Mouse (Mus musculus): ENCODE measurements around the gene Ifit2. TPM values are rescaled to one million over a fixed set of nuclear protein-coding genes. Genes with fewer than 3 reads are reported as not detected.

Ifit2 gene
- 1 to 10 TPM in 1 of 2 experiments, under 1 TPM in 1; 0.92 to 1.7 TPM for total RNA-seq (2021)
- long read RNA-seq, experiment 1 = 0 reads
- long read RNA-seq, experiment 2, partial matches to known transcripts = 0 of 1 reads
- long read RNA-seq, experiment 2, other reads (novel, unspliced or antisense) = 0 of 1 reads

GRCm38 (mm10) chr19:34550534-34551223, at the start of gene Ifit2:
Ifit2 (plus strand) TSS chr19:34550694.
- DNase-seq = peak; percentile 69

- peak; percentile 62 for DNase-seq
These were observed 49.7 kb upstream of the Ifit2 start for GRCm38 (mm10) chr19:34500763-34501162.

DNA sequence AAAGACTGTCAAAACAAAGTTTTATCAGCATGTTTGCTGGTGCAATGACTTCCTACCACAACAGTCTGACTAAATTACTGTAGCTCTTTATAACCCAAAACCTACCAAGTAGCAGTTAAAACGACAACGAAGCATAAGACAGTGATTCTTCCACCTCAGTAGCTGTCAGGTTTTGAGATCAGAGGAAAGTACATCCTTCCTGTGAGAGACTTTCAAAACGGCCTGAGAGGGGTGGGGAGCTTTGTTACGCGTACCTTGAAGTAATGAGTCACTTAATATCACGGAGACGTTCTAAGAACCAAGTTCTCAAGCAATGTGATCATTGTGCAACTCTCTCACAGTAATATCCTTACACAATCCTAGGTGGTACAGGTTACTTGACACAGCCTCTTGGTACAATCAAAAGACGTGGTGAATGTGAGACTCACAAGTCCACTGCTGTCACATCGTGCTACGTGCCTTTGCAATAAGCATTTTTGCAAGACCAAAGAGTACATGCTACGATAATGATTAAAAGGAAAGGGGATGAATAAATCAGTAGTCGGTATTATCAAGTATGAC, 45.3 kb upstream of the Ifit2 start:
- DNase-seq = no peak

DNA sequence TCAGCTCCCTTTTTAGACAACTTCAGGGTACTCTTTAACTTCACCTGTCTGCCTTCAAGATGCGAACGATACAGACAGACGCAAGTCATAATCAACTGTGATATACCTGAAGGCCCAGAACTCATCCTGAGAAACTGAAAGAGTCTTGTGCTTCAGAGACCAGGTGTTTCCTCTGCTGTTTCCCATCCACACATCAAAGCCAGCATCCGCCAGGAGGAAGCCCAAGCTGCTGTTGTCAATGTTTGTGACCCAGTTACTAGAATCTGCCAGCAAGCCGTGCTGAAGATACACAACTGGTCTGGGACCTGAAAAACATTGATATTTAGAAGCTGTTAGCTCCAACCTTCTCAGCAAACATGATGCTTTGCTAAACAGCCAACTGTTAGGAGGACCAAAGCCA, 39.8 kb upstream of the Ifit2 start:
- DNase-seq = peak; percentile 27

- no peak for DNase-seq
These were observed 39.0 kb upstream of the Ifit2 start for GRCm38 (mm10) chr19:34511528-34511927.

- DNase-seq = no peak
These were observed 34.8 kb upstream of the Ifit2 start for GRCm38 (mm10) chr19:34515681-34516080.

- DNase-seq = no peak
These were observed 34.1 kb upstream of the Ifit2 start for GRCm38 (mm10) chr19:34516346-34516745.

- DNase-seq = no peak
These were observed 33.3 kb upstream of the Ifit2 start for GRCm38 (mm10) chr19:34517197-34517596.

DNA sequence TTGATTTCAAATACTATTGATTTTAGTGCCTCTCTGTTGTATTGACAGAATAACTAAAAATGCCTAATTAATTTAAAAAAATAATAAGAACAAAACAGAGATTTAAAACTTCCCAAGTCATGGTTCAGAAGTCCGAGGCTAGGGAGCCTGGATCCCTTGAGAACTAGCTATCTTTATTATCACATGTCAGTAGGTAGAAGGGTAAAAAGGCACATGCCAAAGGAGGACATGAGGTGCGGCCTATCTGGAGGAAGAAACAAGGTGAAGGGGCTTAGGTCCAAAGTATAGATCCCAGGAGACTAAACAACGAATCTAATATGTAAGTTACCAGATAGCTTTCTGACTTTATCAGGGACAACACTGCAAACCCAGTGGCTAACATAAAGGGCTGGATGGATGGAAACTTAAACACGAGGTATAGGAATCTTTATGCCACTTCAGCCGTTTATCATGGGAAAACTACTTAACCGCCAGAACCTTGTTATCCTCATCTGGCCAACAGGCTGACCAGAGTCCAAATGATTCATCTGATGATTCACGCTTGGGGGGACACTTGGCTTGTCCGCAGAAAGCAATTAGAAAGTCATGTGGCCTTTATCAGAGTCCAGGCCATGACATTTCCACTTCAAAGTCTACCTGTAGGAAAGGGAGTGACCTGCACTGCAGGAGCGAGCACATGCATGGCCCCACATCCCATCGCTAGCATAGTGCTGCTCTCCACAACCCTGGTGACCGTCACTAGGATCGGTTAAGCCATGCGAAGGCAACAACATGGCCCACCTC, 32.5 kb upstream of the Ifit2 start:
- peak; percentile 18 for DNase-seq

DNA sequence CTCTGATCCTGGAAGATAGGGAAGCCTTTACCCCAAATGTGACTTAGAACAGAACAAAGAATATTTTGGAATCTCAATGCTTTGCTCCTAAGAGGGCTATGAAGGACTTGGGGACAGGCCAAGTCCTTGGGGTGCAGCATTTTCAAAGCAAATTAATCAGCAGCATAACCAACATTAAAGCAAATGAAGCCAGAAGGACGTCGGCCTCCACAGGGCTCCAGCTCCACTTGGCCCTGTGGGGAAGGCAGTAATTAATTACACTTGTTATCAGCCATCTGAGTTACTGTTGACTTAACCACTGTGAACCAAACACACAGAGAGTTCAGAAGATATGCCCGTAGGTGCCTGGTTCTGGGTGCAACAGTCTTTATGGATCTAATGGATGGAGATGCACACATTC, 31.7 kb upstream of the Ifit2 start:
- no peak for DNase-seq

- DNase-seq = no peak
These were observed 30.8 kb upstream of the Ifit2 start for GRCm38 (mm10) chr19:34519646-34520045.

GRCm38 (mm10) chr19:34520051-34520450, 30.4 kb upstream of the Ifit2 start:
- DNase-seq = no peak

DNA sequence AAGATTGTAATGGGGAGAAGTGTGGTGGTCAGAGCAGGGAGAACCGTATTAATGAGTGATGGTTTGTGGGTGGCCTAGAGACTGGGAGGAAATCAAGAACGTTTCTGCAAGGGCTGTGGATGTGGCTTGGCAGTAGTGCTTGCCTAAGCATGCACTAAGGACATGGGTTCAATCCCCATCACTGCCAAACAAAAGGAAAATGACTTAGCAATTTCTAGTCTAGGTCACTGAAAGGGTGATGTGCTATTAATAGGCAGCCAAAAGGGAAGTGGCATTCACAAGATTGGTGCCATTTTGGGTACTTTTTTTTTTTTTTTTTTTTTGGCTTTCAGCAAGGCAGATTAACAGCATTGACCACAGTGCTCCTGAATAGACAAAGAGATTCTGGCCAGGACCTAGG, 29.1 kb upstream of the Ifit2 start:
- DNase-seq = no peak

- DNase-seq = no peak
These were observed 28.5 kb upstream of the Ifit2 start for GRCm38 (mm10) chr19:34521978-34522377.

DNA sequence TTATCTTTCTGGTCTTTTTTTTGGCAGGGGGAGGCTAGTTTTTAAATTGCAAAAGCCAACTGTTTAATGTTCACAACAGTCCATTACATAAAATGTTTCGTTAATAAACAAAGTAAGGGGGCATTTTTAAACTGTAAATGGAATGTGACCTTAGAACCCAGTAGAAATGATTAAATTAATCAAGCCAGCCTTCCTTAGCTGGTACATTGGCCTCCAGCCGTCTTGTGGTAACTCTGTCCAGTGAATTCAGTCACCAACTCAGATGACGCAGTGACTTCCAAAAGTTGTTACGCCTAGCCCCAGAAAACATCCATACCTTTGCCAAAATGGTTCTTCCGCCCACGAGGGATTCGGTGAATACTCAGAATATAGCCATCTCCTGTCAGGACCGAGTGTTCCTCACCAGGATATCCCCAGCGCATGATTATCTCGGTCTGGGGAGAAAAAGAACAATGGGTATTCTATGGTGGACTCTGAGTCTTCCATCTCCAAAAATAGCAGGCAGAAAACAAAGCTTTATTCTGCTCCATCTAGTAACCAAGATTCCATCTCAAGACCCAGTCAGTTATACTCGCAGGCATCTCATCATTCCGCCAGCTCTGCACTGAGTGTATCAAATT, 27.3 kb upstream of the Ifit2 start:
- no peak for DNase-seq

GRCm38 (mm10) chr19:34524646-34525045, 25.8 kb upstream of the Ifit2 start:
- DNase-seq = no peak

- no peak for DNase-seq
These were observed 24.1 kb upstream of the Ifit2 start for GRCm38 (mm10) chr19:34526321-34526923.

DNA sequence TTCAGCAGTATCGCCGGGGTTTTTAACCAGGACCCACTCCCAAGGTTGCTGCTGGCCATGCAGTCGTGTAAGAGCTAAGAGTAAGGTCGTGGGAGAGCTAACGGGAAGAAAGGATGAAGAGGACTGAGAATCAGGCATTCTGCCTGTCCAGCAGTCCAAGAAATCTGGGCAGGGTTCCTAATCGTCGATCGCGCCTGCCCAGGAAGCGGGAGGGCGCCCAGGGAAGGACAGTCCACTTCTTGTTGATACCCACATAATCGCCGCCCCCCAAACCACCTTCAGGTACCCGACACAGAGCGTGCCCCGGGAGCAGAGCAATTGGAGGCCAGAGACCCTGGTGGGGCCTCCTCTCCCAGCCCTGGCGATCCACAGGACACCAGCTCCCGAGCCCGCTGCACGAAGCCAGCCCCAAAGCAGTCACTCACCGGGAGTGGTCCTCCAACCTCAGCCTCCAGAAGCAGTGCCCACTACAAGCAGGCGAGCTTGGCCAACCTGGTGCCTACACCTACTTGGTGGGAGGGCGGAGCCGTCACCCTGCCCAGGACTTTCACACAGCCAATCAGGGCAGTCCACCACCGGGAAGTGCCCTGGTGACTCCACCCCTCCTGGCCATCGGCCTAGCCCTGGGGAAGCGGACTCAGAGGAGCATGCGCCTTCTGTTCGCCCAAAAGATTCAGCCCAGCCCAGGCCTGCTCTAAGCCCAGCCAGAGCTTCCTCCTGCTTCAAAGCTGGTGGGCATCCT, 23.4 kb upstream of the Ifit2 start, which contains the start of gene Lipa:
Lipa (minus strand) TSS at position 534 of the 742 bp plus-strand sequence.
- peak; percentile 96 for DNase-seq

DNA sequence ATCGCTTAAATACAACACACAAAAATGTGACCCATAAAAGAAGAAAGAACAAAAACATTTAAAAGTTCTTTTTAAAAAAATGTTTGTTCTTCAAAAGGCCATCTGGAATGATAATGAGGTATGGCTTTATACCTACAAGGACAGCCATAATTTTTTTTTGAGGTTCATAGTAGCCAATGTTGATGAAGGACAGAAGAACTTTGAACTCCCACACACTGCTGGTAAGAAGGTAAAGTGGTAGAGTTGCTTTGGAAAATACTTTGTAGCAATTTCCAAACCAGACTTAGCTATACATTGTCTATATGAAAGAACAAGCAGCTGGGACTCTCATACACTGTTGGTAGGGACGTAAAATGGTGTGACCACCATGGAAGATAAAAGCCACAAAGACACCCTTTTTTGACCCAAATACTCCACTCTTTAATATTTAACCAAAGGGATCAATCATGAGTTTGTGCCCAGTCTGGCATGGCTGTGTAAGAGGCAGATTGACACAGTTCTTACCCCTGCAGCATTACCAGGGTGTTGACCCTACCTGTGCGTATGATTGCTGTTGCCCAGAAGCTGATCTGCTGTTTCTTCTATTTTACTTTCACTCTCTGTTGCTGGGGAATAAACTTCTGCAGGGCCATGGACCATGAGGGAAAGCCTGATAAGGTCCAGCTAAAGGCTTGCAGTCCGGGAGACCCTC, 18.3 kb upstream of the Ifit2 start:
- DNase-seq = no peak

GRCm38 (mm10) chr19:34539422-34539821, 11.1 kb upstream of the Ifit2 start:
- DNase-seq = no peak

GRCm38 (mm10) chr19:34546211-34546610, 4.3 kb upstream of the Ifit2 start:
- no peak for DNase-seq

Data from gastrocnemius, postnatal 25 days (tissue).